Mouse (Mus musculus) ES-Bruce4 (cell line): ENCODE data around the gene Slc16a3. TPM values are rescaled to one million over a fixed set of nuclear protein-coding genes. Genes with fewer than 3 reads are reported as not detected.

Experiments
- H3K27ac ChIP-seq: 2 replicates; pipeline ENCODE4 v1.5.1; 2012; ENCODE audit warnings: low read length, inconsistent platforms; ENCODE audit not compliant: insufficient read depth
- H3K27me3 ChIP-seq: 2 replicates; pipeline ENCODE4 v1.6.1; 2012; ENCODE audit warnings: mild to moderate bottlenecking, low read length, inconsistent platforms; ENCODE audit not compliant: control insufficient read depth, poor library complexity, insufficient read depth, severe bottlenecking
- H3K36me3 ChIP-seq: 2 replicates; pipeline ENCODE4 v1.6.1; 2012; ENCODE audit warnings: inconsistent platforms, mild to moderate bottlenecking, low read length, moderate library complexity; ENCODE audit not compliant: control insufficient read depth, poor library complexity, insufficient read depth, severe bottlenecking
- H3K4me1 ChIP-seq: one replicate; pipeline ENCODE4 v1.8.1; 2011; ENCODE audit warnings: low read length; ENCODE audit not compliant: control insufficient read depth, insufficient read depth
- H3K4me3 ChIP-seq: 2 replicates; pipeline ENCODE4 v1.5.1; 2011; ENCODE audit warnings: low read depth, mild to moderate bottlenecking, low read length
- H3K9ac ChIP-seq: 2 replicates; pipeline ENCODE4 v1.6.1; 2012; ENCODE audit warnings: low read depth, mild to moderate bottlenecking, inconsistent platforms; ENCODE audit not compliant: poor library complexity, severe bottlenecking
- H3K9me3 ChIP-seq: replicated peaks from 2 replicates; pipeline ENCODE4 v1.6.1; 2012; ENCODE audit warnings: mild to moderate bottlenecking, low read length, inconsistent platforms; ENCODE audit not compliant: control insufficient read depth, poor library complexity, insufficient read depth, severe bottlenecking
- CTCF ChIP-seq: IDR thresholded peaks from one replicate; pipeline ENCODE4 v1.8.1; 2011; ENCODE audit warnings: low read depth, low read length
- EP300 ChIP-seq: IDR thresholded peaks from 2 replicates; pipeline ENCODE4 v1.6.1; 2011; ENCODE audit warnings: low read depth, low read length; ENCODE audit not compliant: insufficient read depth
- POLR2A ChIP-seq: IDR thresholded peaks from one replicate; pipeline ENCODE4 v1.8.1; 2011; ENCODE audit warnings: low read length; ENCODE audit not compliant: insufficient read depth
- polyA plus RNA-seq: library from polyadenylated mRNA; stranded (reverse); fragments of >200 nt; gene quantifications from 2 replicates; pipeline ENCODE4 v1.2.4, GENCODE M21; 2011; ENCODE audit warnings: low read depth; ENCODE audit not compliant: missing spikeins, insufficient read depth, insufficient read length

Slc16a3 gene
- polyA plus RNA-seq, 1 experiment: 84.3 TPM

GRCm38 (mm10) chr11:121010044-121010755 lies 61.9 kb downstream of the Slc16a3 start:
- no peak overlapping the region for H3K9ac ChIP-seq
- no peaks in the 10 kb centered on the region for H3K9me3 ChIP-seq
- no peaks in the 10 kb centered on the region for H3K4me1 ChIP-seq
- no peaks in the 10 kb centered on the region for H3K36me3 ChIP-seq
- H3K27me3 ChIP-seq: no peaks in the 10 kb centered on the region
- H3K4me3 ChIP-seq: no peak overlapping the region
- H3K27ac ChIP-seq: no peak overlapping the region
- no peak for TF ChIP-seq EP300
- TF ChIP-seq POLR2A: no peak
- no peak for TF ChIP-seq CTCF

Other genes starting within 250 kb of the Slc16a3 start
- 38.0 and 45.3 TPM in 2 replicates for gene Cenpx, start 234.7 kb upstream of the Slc16a3 start, polyA plus RNA-seq
- gene Lrrc45, start 234.6 kb upstream of the Slc16a3 start, polyA plus RNA-seq: 7.3 and 9.8 TPM in 2 replicates
- 16.6 and 20.7 TPM in 2 replicates for gene Rac3, start 227.0 kb upstream of the Slc16a3 start, polyA plus RNA-seq
- 54.3 and 68.2 TPM in 2 replicates for gene Dcxr, start 221.2 kb upstream of the Slc16a3 start, polyA plus RNA-seq
- not detected in 2 replicates for gene Cbr2, start 216.4 kb upstream of the Slc16a3 start, polyA plus RNA-seq
- gene Hmga1b, start 185.7 kb upstream of the Slc16a3 start, polyA plus RNA-seq: 56.2 and 85.9 TPM in 2 replicates
- 8.9 and 9.3 TPM in 2 replicates for gene Rfng, start 164.3 kb upstream of the Slc16a3 start, polyA plus RNA-seq
- gene Gps1, start 164.2 kb upstream of the Slc16a3 start, polyA plus RNA-seq: 92.0 and 95.2 TPM in 2 replicates
- gene Dus1l, start 152.1 kb upstream of the Slc16a3 start, polyA plus RNA-seq: 56.7 and 66.9 TPM in 2 replicates
- gene Fasn, start 123.9 kb upstream of the Slc16a3 start, polyA plus RNA-seq: 114 and 127 TPM in 2 replicates
- 3.4 and 3.8 TPM in 2 replicates for gene Ccdc57, start 15.6 kb upstream of the Slc16a3 start, polyA plus RNA-seq
- gene Csnk1d, start 42.9 kb downstream of the Slc16a3 start, polyA plus RNA-seq: 99.3 and 109 TPM in 2 replicates
- not detected in 2 replicates for gene Cd7, start 90.9 kb downstream of the Slc16a3 start, polyA plus RNA-seq
- gene Sectm1b, start 115.1 kb downstream of the Slc16a3 start, polyA plus RNA-seq: not detected in 2 replicates
- not detected in 2 replicates for gene Sectm1a, start 132.7 kb downstream of the Slc16a3 start, polyA plus RNA-seq
- 0.44 TPM in 1 of 2 replicates, not detected in the other for gene Tex19.2, start 170.2 kb downstream of the Slc16a3 start, polyA plus RNA-seq
- gene Tex19.1, start 197.7 kb downstream of the Slc16a3 start, polyA plus RNA-seq: 25.5 and 29.9 TPM in 2 replicates
- not detected in 2 replicates for gene Uts2r, start 211.8 kb downstream of the Slc16a3 start, polyA plus RNA-seq